Mouse (Mus musculus): ENCODE data around the gene Gli2.

DNA sequence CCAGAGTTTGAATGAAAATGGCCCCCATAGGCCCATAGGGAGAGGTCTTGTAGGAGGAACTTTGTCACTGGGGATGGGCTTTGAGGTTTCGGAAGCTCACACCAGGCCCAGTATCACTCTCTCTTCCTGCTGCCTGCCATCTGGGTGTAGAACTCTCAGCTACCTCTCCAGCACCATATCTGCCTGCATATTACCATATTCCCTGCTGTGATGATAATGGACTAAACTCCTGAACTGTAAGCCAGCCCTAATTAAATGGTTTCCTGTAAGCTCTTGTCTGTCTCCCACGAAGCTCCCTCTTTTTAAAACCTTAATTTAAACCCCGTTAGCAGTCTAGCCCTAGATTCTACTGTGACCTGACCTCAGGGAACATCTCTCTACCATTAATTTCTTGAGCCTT lies 149.0 kb downstream of the Gli2 start:
- TF ChIP-seq CTCF (IDR thresholded peaks at IDR 0.05; ENCODE audit: low read depth, low read length) (no peak), GATA2 (IDR thresholded peaks at IDR 0.05; ENCODE audit: borderline replicate concordance, low read depth, low read length) (no peak), TAL1 (conservative IDR thresholded peaks at IDR 0.05; ENCODE audit: low read depth, low read length) (no peak), GATA1 (IDR thresholded peaks at IDR 0.05; ENCODE audit: borderline replicate concordance, low read length) (no peak)
